Mouse (Mus musculus) E14TG2a.4 (cell line): Measurements from ENCODE around the gene Gm21987.

Experiments
- CTCF ChIP-seq: conservative IDR thresholded peaks from 2 replicates; pipeline ENCODE4 v1.5.1; 2014; ENCODE audit warnings: low read length
- POU5F1 ChIP-seq: IDR thresholded peaks from 2 replicates; pipeline ENCODE4 v1.6.1; 2014; ENCODE audit warnings: low read length, borderline replicate concordance

DNA sequence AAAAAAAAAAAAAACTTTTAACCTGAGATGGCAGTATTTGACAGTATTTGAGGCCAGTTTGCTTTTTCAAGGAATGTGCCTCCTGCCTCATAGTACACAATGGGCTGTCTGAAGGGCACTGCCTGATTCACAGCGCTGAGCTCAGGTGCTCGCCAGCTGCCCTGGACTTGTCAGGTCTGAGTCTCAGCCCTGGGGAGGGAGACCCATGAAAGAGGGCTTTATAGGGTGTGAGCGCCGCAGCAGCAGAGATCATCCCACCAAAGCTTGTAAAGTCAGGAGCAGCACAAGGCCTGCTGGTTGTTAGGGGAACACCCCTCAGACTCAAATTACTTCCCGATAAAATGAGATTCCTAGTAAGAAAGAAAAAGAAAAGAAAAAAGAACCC lies 39.6 kb upstream of the Gm21987 start:
- TF ChIP-seq CTCF: no peak
- TF ChIP-seq POU5F1: no peak
